ENCODE assay signal across 8 mouse cellular contexts in genomic region chr1:82787414-82787813, GRCm38 (mm10). TPM values are rescaled to one million over a fixed set of nuclear protein-coding genes. Genes with fewer than 3 reads are reported as not detected.
DNase-seq lines count a peak whose midpoint lies in the region; ATAC-seq and TF ChIP-seq lines count a peak whose summit lies in the region.

No protein-coding gene starts in this region.

- H3K27me3 ChIP-seq in thymus, adult 2 months (ENCODE audit: control insufficient read depth, insufficient read depth, low read length): no peaks in the 10 kb centered on the region
- H3K27me3 ChIP-seq in hindbrain, embryonic 16.5 days (replicated peaks; ENCODE audit: control insufficient read depth, insufficient read depth, low read length): no peaks in the 10 kb centered on the region

- no peaks in the 10 kb centered on the region for H3K36me3 ChIP-seq in thymus, adult 2 months (ENCODE audit: control insufficient read depth, insufficient read depth, low read length)
- H3K36me3 ChIP-seq in hindbrain, embryonic 16.5 days (ENCODE audit: control insufficient read depth, insufficient read depth, low read length): no peaks in the 10 kb centered on the region

- 11% methylated on average over 2 of the region's 2 CpGs for WGBS in thymus, adult 2 months
- WGBS in hindbrain, embryonic 16.5 days: 3% methylated on average over 2 of the region's 2 CpGs

- no peak overlapping the region for H3K9ac ChIP-seq in hindbrain, embryonic 16.5 days (ENCODE audit: low read depth, low read length)

- no peak overlapping the region for H3K27ac ChIP-seq in thymus, adult 2 months (ENCODE audit: control insufficient read depth, insufficient read depth, low read length)
- no peak overlapping the region for H3K27ac ChIP-seq in hindbrain, embryonic 16.5 days (ENCODE audit: low read depth, low read length)

- DNase-seq in thymus, adult 2 months: peak; percentile 14
- DNase-seq in thymus, postnatal 4 days: no peak
- peak; percentile 28 to 55 for DNase-seq in cerebellum, postnatal 4 days (ENCODE audit: low spot score in 2 of 2)
- peak; percentile 20 to 36 for DNase-seq in gastrocnemius, adult 8-10 months (ENCODE audit: low spot score in 2 of 2)
- DNase-seq in left cerebral cortex, adult 11 months (ENCODE audit: low spot score): peak; percentile 25
- DNase-seq in lung, postnatal 4 days: peak; percentile 68 to 75
- peak; percentile 83 to 87 for DNase-seq in right cerebral cortex, postnatal 10 days (ENCODE audit: low spot score in 2 of 2)

- no peak for TF ChIP-seq CTCF in thymus, adult 2 months (IDR thresholded peaks at IDR 0.05; ENCODE audit: borderline replicate concordance, control insufficient read depth, extremely low read depth, insufficient read depth, low read length, poor library complexity)

- TF ChIP-seq POLR2A in thymus, adult 2 months (IDR thresholded peaks at IDR 0.05; ENCODE audit: control insufficient read depth, extremely low read depth, insufficient read depth, low read length, poor library complexity): no peak

- no peak overlapping the region for H3K4me2 ChIP-seq in hindbrain, embryonic 16.5 days (ENCODE audit: low read length)

- H3K4me3 ChIP-seq in thymus, adult 2 months (ENCODE audit: control insufficient read depth, insufficient read depth, low read length): no peak overlapping the region
- H3K4me3 ChIP-seq in hindbrain, embryonic 16.5 days (ENCODE audit: low read length): no peak overlapping the region

- ATAC-seq in hindbrain, embryonic 16.5 days: peak; percentile 91

- no peaks in the 10 kb centered on the region for H3K4me1 ChIP-seq in thymus, adult 2 months (replicated peaks; ENCODE audit: control insufficient read depth, insufficient read depth, low read length)
- 0 out of 2 replicates have a peak, but pooled peaks cover 2% of the 10 kb centered on the region for H3K4me1 ChIP-seq in hindbrain, embryonic 16.5 days (ENCODE audit: control insufficient read depth, insufficient read depth, low read depth, low read length)

- no peaks in the 10 kb centered on the region for H3K9me3 ChIP-seq in hindbrain, embryonic 16.5 days (ENCODE audit: control insufficient read depth, low read length)

RNA-seq across cellular contexts. Expression of gene Gm47791, which starts 16.4 kb away (rescaled TPM):
- not detected in 2 replicates for polyA plus RNA-seq in thymus, adult 2 months (2012; rRNA removed)
- not detected for total RNA-seq in gastrocnemius, adult 8-10 months (2022)
- polyA plus RNA-seq in hindbrain, embryonic 16.5 days (2015; fragmentation: Nextera tagmentation; extraction: Ambion mirVana): not detected in 2 replicates

RNA-seq across cellular contexts. Expression of gene Tm4sf20, which starts 19.2 kb away (rescaled TPM):
- polyA plus RNA-seq in thymus, adult 2 months (2012; rRNA removed): 0.24 and 0.32 TPM in 2 replicates
- total RNA-seq in gastrocnemius, adult 8-10 months (2022): not detected
- polyA plus RNA-seq in hindbrain, embryonic 16.5 days (2015; fragmentation: Nextera tagmentation; extraction: Ambion mirVana): not detected in 2 replicates

RNA-seq across cellular contexts. Expression of gene Agfg1, which starts 51.9 kb away (rescaled TPM):
- polyA plus RNA-seq in thymus, adult 2 months (2012; rRNA removed): 69.0 and 75.4 TPM in 2 replicates
- 10 to 100 TPM; 22.0 to 24.1 (median 23.1) TPM for total RNA-seq in gastrocnemius, adult 8-10 months (2022)
- 23.9 and 27.7 TPM in 2 replicates for polyA plus RNA-seq in hindbrain, embryonic 16.5 days (2015; fragmentation: Nextera tagmentation; extraction: Ambion mirVana)
